Mouse (Mus musculus): ENCODE data around the gene Sptssb.

GRCm38 (mm10) chr3:69874721-69875120, 15.0 kb upstream of the Sptssb start:
- TF ChIP-seq CTCF (IDR thresholded peaks at IDR 0.05; ENCODE audit: borderline replicate concordance, extremely low read depth, insufficient read depth, insufficient read length) (no peak), POLR2A (IDR thresholded peaks at IDR 0.05; ENCODE audit: borderline replicate concordance, extremely low read depth, insufficient read depth, insufficient read length, poor library complexity, severe bottlenecking) (no peak)
